ENCODE assay signal across 9 mouse cellular contexts in the genomic region with DNA sequence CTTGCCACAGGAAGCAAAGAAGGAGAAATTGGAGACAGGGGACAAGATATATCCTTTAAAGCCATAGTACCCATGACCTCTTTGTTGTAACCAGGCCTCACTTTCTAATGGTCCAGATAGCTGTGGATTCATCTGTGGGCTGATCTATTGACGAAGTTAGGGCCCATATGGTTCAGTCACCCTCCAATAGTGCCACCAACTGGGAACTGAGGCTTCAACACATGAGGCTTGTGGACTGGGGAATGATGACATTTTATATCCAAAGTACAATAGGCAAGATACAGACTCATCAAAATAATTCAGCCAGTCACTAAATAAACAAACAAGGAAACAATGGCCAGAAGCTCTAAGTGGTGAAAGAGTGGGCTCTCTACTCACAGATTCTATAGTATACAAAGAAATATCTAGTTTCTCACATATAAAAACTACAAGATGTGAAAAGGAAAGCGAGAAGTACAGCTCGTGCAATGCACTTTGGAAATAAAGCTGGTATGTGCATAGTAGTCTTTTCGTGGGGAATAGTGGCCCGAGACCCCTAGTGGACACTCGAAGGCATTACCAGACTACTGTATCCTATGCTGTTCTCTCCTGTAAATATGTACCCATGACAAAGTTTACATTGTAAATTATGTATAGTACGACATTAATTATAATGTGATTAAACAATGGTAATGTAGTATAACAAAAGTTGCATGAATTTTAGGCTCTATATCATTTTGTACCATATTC. TPM values are rescaled to one million over a fixed set of nuclear protein-coding genes. Genes with fewer than 3 reads are reported as not detected.
DNase-seq lines count a peak whose midpoint lies in the region; ATAC-seq and TF ChIP-seq lines count a peak whose summit lies in the region.
"Had no signal": no experiment of that assay in that cellular context is flagged by ENCODE, and none has a peak within 500 bp of the region (broad histone marks: within the 10 kb centered on the region; RNA-seq: fewer than 3 reads in every experiment).

No protein-coding gene starts in this region.

- H3K4me2 ChIP-seq in hindbrain, embryonic 14.5 days (replicated peaks) = no peak overlapping the region
- no peak overlapping the region for H3K4me2 ChIP-seq in hindbrain, embryonic 13.5 days
- H3K4me2 ChIP-seq in stomach, postnatal 0 days (replicated peaks; ENCODE audit: low read depth) = no peak overlapping the region
- H3K4me2 ChIP-seq: heart, embryonic 13.5 days; liver, embryonic 13.5 days had no signal

- TF ChIP-seq EP300 in stomach, postnatal 0 days (optimal IDR thresholded peaks at IDR 0.05) = no peak

- no peaks in the 10 kb centered on the region for H3K36me3 ChIP-seq in hindbrain, embryonic 14.5 days (replicated peaks; ENCODE audit: control insufficient read depth, insufficient read depth)
- no peaks in the 10 kb centered on the region for H3K36me3 ChIP-seq in hindbrain, embryonic 13.5 days
- H3K36me3 ChIP-seq in thymus, adult 2 months (ENCODE audit: control insufficient read depth, insufficient read depth, low read length) = no peaks in the 10 kb centered on the region
- H3K36me3 ChIP-seq in stomach, postnatal 0 days (ENCODE audit: control insufficient read depth, insufficient read depth, low read length) = no peaks in the 10 kb centered on the region
- H3K36me3 ChIP-seq: liver, embryonic 13.5 days had no signal

- no peak overlapping the region for H3K9ac ChIP-seq in hindbrain, embryonic 14.5 days
- H3K9ac ChIP-seq in hindbrain, embryonic 13.5 days = no peak overlapping the region
- H3K9ac ChIP-seq in stomach, postnatal 0 days (ENCODE audit: low read length) = no peak overlapping the region
- H3K9ac ChIP-seq: heart, embryonic 13.5 days; liver, embryonic 13.5 days had no signal

- peak; percentile 43 for DNase-seq in hindbrain, embryonic 14.5 days (ENCODE audit: low spot score)
- DNase-seq in thymus, adult 2 months = peak; percentile 10
- no peak for DNase-seq in thymus, postnatal 14 days
- peak; percentile 22 for DNase-seq in brain, adult 2 months (ENCODE audit: low read depth, low spot score)
- DNase-seq in stomach, postnatal 0 days (ENCODE audit: low spot score) = no peak
- no peak for DNase-seq in urinary bladder, postnatal 14 days (ENCODE audit: low spot score)
- DNase-seq: liver, embryonic 13.5 days had no signal

- no peak for ATAC-seq in hindbrain, embryonic 14.5 days (ENCODE audit: low FRiP score)
- no peak for ATAC-seq in hindbrain, embryonic 13.5 days (ENCODE audit: low FRiP score)
- no peak for ATAC-seq in stomach, postnatal 0 days (ENCODE audit: low FRiP score, low TSS enrichment)

- H3K4me3 ChIP-seq in hindbrain, embryonic 14.5 days (replicated peaks; ENCODE audit: low read length) = no peak overlapping the region
- no peak overlapping the region for H3K4me3 ChIP-seq in hindbrain, embryonic 13.5 days
- H3K4me3 ChIP-seq in thymus, adult 2 months (ENCODE audit: control insufficient read depth, insufficient read depth, low read length) = no peak overlapping the region
- no peak overlapping the region for H3K4me3 ChIP-seq in stomach, postnatal 0 days (ENCODE audit: low read depth, low read length)
- H3K4me3 ChIP-seq: heart, embryonic 13.5 days; liver, embryonic 13.5 days had no signal

- no peak for TF ChIP-seq POLR2A in thymus, adult 2 months (IDR thresholded peaks at IDR 0.05; ENCODE audit: control insufficient read depth, extremely low read depth, insufficient read depth, low read length, poor library complexity)

- no peaks in the 10 kb centered on the region for H3K4me1 ChIP-seq in hindbrain, embryonic 14.5 days (replicated peaks; ENCODE audit: control insufficient read depth, insufficient read depth, low read length)
- 0 out of 2 replicates have a peak, but pooled peaks cover 3% of the 10 kb centered on the region for H3K4me1 ChIP-seq in hindbrain, embryonic 13.5 days (replicated peaks)
- H3K4me1 ChIP-seq in thymus, adult 2 months (replicated peaks; ENCODE audit: control insufficient read depth, insufficient read depth, low read length) = no peaks in the 10 kb centered on the region
- no peaks in the 10 kb centered on the region for H3K4me1 ChIP-seq in stomach, postnatal 0 days (replicated peaks; ENCODE audit: control insufficient read depth, insufficient read depth)
- H3K4me1 ChIP-seq: liver, embryonic 13.5 days had no signal

- no peak overlapping the region for H3K27ac ChIP-seq in hindbrain, embryonic 14.5 days
- no peak overlapping the region for H3K27ac ChIP-seq in hindbrain, embryonic 13.5 days
- no peak overlapping the region for H3K27ac ChIP-seq in thymus, adult 2 months (ENCODE audit: control insufficient read depth, insufficient read depth, low read length)
- no peak overlapping the region for H3K27ac ChIP-seq in stomach, postnatal 0 days (replicated peaks)
- H3K27ac ChIP-seq: heart, embryonic 13.5 days; liver, embryonic 13.5 days had no signal

- H3K9me3 ChIP-seq in hindbrain, embryonic 14.5 days (ENCODE audit: control insufficient read depth, low read length) = no peaks in the 10 kb centered on the region
- H3K9me3 ChIP-seq in hindbrain, embryonic 13.5 days = no peaks in the 10 kb centered on the region
- no peaks in the 10 kb centered on the region for H3K9me3 ChIP-seq in stomach, postnatal 0 days (ENCODE audit: control insufficient read depth, low read length)
- H3K9me3 ChIP-seq: heart, embryonic 13.5 days; liver, embryonic 13.5 days had no signal

- H3K27me3 ChIP-seq in hindbrain, embryonic 14.5 days (ENCODE audit: control insufficient read depth, insufficient read depth, low read length) = no peaks in the 10 kb centered on the region
- no peaks in the 10 kb centered on the region for H3K27me3 ChIP-seq in hindbrain, embryonic 13.5 days
- H3K27me3 ChIP-seq in thymus, adult 2 months (ENCODE audit: control insufficient read depth, insufficient read depth, low read length) = no peaks in the 10 kb centered on the region
- no peaks in the 10 kb centered on the region for H3K27me3 ChIP-seq in stomach, postnatal 0 days (ENCODE audit: control insufficient read depth, insufficient read depth, low read length)
- H3K27me3 ChIP-seq: heart, embryonic 13.5 days; liver, embryonic 13.5 days had no signal

- no peak for TF ChIP-seq CTCF in thymus, adult 2 months (IDR thresholded peaks at IDR 0.05; ENCODE audit: borderline replicate concordance, control insufficient read depth, extremely low read depth, insufficient read depth, low read length, poor library complexity)
- TF ChIP-seq CTCF in stomach, postnatal 0 days (IDR thresholded peaks at IDR 0.05; ENCODE audit: low read depth) = peak; percentile 70

- 45% methylated on average over 7 of the region's 7 CpGs for WGBS in hindbrain, embryonic 14.5 days
- 50% methylated on average over 7 of the region's 7 CpGs for WGBS in hindbrain, embryonic 13.5 days
- WGBS in thymus, adult 2 months = 43% methylated on average over 7 of the region's 7 CpGs
- WGBS in stomach, postnatal 0 days = 48% methylated on average over 7 of the region's 7 CpGs

RNA-seq across cellular contexts. Expression of gene Pmp22, which starts 36.1 kb away (rescaled TPM):
- 39.7 and 41.1 TPM in 2 replicates for polyA plus RNA-seq in hindbrain, embryonic 14.5 days (2014; fragmentation: Nextera tagmentation; extraction: Ambion mirVana)
- polyA plus RNA-seq in hindbrain, embryonic 13.5 days (2015; fragmentation: Nextera tagmentation; extraction: Ambion mirVana) = 37.6 and 43.0 TPM in 2 replicates
- 24.2 and 27.3 TPM in 2 replicates for polyA plus RNA-seq in thymus, adult 2 months (2012; rRNA removed)
- 96.7 and 102 TPM in 2 replicates for polyA plus RNA-seq in stomach, postnatal 0 days (2015; fragmentation: Nextera tagmentation; extraction: Ambion mirVana)

Comparison
In these comparisons a context has a peak if more than half of its experiments do, and no peak if none do; other contexts are left out.
1. DNase-seq: peak in hindbrain, embryonic 14.5 days (single experiment), thymus, adult 2 months (single experiment) and brain, adult 2 months (single experiment); none in thymus, postnatal 14 days (single experiment), stomach, postnatal 0 days (single experiment) and urinary bladder, postnatal 14 days (single experiment).